Mouse (Mus musculus): ENCODE data around the gene Slx4ip. TPM values are rescaled to one million over a fixed set of nuclear protein-coding genes. Genes with fewer than 3 reads are reported as not detected.

Slx4ip gene
- total RNA-seq, 2 experiments from 2014 or later: 6.7 to 8.1 TPM

DNA sequence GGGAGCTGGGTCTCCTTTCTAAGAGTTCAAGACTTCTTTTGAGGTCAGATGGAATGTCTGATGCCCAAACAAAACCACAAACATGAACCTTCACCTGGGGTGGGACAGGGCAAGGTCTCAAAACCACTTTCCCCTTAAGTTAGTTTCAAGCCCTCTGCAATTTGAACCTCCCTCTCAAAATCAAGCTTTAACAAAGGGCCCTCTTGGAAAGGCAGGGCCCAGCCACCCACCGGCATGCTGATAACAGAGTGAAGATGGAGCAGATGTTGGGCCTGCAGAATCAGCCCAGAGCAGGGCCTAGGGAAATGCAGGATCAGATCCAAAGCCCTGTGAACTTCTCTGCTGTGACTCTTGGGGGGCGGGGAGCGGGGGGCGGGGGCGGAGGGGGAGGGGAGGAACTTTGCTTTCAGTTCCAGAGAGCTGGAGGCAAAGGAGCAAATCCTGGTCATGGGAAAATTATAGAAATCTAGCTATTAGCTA is 206.0 kb downstream of the Slx4ip start:
- no peak for DNase-seq (ENCODE audit: extremely low spot score in 1 of 2, low spot score in 1 of 2)

- no peak for DNase-seq (ENCODE audit: extremely low spot score in 1 of 2, low spot score in 1 of 2)
Measured at GRCm38 (mm10) chr2:137098269-137099035, 207.4 kb downstream of the Slx4ip start.

DNA sequence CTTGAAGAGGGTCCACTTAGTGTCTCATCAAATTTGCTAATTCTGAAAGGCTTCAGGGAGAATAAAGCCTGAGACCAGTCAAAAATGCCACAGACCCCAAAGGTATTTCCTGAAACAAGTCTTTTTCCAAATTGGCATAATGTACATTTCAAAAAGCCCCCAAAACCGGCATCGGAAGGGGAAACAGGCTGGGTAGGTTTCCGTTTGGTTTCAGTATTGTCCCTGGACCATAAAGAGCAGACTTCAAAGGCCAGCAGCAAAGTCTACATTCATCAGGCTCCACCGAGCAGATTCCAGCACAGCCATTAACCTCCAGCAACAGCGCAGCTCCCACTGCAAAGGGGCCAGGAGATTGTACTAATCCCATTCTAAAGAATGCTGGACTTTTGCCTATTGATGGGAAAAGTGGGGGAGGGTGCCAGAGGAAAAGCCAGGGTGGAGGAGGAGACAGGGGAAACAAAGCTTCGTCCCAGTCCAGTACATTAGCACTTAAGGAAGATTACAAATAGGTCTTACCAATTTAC is 208.3 kb downstream of the Slx4ip start:
- no peak for DNase-seq (ENCODE audit: extremely low spot score in 1 of 2, low spot score in 1 of 2)

GRCm38 (mm10) chr2:137101074-137101473 is 210.1 kb downstream of the Slx4ip start:
- DNase-seq (ENCODE audit: extremely low spot score in 1 of 2, low spot score in 1 of 2): no peak

DNA sequence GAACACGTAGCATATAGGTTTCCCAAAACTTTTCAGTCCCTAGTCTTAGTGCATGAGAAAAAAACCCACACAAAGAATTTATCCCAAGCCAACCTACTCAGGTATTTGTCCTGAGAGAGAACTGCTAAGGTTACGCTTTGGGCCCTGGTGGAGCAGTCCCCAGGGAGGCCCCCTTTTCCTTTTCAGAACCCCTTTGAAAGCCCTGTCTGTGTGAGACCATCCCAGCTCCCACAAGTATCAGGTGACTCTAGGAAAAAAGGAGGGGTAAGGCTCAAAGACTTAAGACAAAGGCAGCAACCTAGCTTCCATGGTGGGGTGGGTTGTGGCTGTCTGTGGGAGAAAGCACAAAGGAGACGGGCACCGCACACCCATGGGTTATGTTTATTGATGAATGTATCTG is 216.2 kb downstream of the Slx4ip start:
- no peak for DNase-seq (ENCODE audit: extremely low spot score in 1 of 2, low spot score in 1 of 2)

DNA sequence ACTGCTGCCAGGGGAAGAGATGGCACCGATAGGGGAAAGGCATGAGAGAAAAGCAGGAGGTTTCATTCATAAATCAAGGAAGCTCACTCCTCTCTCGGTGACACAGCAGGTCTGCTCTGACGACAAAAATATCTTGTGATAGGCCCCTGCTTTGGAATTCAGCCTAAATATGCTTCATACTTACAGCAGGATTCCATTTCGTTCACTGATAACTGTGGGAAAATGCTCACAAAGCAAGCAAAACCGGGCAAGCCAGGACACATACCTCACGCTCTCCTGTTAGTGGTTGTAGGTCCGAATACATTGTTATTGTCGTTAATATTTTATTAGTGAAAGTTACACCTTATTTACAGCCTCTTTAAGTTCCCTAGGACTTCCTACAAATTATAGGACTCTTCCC is 216.9 kb downstream of the Slx4ip start:
- DNase-seq (ENCODE audit: extremely low spot score in 1 of 2, low spot score in 1 of 2): no peak

DNA sequence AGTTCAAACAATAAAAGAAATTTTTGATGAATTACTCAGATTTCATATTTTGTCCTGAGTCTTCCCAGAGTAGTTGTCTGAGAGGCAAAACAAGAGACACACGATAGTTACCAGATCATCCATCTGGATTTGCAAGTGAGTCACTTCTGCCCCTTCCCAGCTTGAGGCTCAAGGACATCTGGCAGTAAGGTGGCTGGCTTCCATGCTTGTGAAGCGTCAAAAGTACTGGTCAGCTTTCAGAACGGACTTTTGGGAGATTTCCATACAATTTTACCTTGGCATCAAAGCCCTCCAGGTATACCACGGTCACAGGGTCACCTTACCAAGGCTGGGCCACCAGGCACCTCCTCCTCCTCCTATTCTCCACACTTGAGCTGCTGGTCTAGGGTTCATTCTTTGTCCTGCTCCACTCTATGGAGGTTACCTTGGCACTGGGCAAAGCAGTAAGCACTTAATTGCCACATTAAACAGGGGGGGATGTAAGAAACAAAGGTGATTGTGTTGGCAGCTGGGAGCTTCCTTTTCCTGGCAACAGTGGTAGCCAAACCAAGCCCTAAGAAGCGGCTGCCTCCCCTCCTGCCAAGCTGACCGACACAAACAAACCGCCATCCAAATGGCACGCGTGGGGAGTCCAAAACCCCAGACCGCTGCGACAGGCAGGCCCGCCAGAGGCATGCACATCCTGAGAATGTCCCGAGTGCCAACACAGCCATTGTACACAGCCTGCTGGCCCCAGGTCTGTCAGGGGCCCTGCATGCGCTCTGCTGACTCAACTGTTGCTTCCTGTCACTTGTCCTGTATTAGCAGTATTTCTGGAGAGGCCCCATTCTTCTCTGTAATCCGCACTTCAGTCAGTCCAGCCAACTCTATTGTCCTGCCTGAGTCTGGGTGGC is 218.5 kb downstream of the Slx4ip start:
- DNase-seq (ENCODE audit: extremely low spot score in 1 of 2, low spot score in 1 of 2): no peak

GRCm38 (mm10) chr2:137110214-137110898 is 219.3 kb downstream of the Slx4ip start:
- DNase-seq (ENCODE audit: extremely low spot score in 1 of 2, low spot score in 1 of 2): no peak

DNA sequence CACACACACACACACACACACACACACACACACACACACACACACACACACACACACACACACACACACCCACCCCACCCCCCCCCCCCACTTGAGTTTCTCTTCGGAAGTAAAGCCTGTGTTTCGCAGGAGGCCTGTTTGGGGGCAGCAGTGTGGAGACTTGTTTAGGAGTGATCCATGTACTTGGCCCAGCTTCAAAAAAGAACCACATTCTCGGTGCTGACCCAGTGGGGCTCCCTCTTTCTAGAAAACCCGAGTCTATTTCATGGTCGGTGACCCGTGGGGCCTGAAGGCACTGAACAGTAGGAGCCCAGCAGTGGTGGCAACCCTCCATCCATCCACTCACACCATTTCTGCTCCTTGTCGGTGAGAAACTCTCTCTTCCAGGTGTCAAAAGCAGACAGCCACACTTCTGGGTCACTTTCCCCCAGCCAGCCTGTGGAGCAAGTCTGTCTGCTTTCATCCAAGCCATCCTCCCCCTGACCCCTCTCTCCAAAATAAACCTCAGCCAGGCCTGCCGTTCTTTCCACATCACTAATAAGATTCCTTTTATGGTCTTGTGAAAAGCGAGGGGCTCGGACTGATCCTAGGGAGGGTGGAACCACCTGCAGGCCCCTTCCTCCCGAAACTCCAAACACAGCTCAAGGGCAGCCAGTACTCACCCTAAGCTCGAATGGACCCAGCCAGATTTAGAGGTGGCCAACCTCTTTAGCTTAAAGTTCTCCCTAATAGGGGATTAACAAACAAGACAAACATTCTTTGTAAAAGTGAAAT is 222.5 kb downstream of the Slx4ip start:
- DNase-seq (ENCODE audit: extremely low spot score in 1 of 2, low spot score in 1 of 2): no peak

DNA sequence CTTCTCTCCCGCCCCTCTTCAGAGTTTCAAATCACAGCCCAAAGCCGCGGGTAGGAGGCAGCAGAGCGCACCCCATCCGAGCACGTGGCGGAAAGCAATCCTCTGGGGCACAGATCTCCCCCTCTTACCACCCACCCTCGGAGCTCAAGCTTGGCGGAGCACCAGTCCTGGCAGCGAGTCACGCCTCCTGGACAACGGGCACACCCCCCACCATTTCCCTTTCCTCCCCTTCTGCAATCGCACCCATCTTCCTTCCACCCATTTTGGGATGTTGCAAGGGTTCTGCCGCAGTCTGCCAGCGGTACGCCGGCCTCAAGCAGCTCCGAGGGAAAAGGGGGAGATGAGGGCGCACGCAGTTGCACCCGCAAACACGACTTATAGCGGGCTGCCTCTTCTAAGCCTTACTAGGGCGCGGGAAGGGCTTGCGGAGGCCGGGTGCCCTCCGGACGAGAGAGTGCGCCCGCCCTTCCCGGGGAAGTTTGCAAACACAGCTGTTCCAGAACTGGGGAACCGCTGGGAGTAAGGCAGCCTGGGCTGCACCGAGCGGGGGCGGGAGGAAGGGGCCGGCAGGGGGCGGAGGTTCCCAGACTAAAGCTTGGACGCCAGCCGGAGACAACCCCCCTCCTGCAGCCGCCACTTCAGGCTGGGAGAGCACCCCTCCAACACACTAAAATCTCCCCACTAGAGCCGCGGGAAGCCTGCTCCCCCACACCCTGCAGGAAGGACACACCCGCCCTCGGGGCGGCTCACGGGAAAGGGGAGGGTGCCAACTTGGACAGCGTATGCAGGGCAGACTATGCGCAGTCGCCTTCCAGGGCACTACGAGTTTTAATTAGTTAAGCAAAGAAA is 223.5 kb downstream of the Slx4ip start:
- DNase-seq (ENCODE audit: extremely low spot score in 1 of 2, low spot score in 1 of 2): peak; percentile 48 to 62

DNA sequence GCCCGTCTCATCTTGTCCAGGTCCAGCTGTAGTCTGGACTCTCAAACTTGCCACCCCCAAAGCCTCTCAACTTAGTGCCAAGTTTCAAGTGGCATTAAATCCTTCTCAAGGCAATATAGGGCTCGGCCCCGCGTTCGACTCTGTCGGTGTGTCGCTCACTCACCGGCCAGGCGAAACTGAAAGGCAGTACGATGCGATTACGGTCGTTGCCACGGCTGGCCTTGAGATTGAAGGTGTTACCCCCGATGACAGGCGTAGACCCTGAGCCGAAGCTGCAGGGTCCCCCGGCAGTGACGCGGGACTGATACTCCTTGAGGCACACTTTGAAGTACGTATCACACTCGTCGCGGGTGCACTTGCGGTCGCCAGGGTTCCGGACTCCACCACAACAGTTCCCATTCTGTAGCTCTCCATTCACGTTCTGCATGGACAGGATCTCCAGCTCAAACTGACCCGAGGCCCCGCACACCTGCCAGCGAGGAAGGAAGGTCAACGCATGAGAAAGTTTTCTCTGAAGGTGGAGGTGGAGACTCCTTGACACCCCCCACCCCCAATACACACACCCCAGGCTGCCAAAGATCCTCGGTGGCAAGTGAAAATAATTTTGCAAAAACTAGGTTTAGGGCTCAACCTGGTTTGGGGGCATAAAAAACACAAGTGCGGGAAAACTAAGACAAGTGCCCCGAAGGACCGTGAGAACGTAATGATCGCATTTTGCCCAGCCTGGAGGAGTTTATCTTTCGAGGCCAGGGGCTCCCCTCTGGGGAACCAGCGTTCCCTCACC is 224.4 kb downstream of the Slx4ip start:
- DNase-seq (ENCODE audit: extremely low spot score in 1 of 2, low spot score in 1 of 2): no peak

DNA sequence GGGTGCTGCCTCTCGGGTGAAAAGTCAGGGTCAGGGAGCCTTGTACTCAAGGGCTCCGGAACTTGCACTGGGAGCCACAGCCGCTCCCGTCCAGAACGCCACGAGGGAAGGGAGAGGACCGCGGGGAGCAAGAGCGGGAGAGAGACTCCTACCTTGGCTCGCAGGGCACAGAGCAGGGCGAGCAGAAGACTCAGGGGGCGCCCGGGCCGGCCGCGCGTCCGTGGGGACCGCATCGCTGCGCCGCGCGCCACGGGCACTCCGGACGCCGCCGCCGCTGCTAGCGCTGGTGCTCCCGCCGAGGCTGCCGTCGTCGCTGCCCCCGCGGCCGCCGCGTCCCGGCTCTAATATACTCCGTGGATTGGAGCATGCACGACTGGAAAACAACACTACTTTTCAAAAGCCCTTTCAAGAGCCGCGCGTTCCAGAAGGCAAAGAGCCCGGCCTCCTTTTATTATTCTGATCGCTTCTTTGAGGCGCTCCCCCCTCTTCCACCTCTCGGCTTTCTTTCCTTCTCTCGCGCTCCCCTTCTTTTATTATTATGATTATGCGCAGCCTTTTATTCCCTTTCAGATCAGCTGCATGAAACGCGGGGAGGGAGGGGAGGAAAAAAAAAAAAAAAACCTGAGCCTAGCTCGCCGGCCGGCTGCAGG is 225.1 kb downstream of the Slx4ip start, which contains the start of gene Jag1:
Gene Jag1 (minus strand): TSS at position 620 of the 650 bp plus-strand sequence.
- peak; percentile 22 to 47 for DNase-seq (ENCODE audit: extremely low spot score in 1 of 2, low spot score in 1 of 2)

DNA sequence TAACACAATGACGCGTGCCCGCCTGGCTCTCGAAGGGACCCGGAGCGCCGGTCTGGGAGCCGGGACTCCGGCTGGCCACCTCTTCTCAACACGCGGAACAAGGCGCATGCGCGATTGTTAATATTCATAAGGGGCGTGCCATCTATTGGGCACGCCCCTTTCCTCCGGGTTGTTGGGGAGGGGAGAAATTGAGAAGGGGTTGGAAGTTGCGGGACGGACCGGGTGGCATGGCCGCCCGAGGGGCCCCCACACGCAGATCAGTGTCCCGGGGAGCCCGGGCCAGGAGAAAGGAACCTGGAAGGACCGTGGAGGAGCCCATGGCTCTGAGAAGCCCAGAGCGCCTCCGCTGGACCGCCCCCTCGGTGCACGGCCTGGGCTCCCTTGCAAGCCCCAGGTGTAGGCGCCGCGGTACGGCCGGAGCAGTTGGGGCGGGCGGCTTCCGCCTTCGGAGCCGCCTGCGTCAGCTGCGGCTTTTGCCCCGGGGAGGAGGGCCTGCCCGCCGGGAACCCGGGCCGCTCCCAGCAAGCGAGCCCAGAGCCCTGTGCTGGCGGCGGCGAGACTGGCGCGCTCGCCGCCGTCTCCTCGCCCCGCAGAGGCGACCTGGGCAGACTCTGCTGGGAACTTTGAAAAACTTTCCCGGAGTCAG is 225.8 kb downstream of the Slx4ip start:
- DNase-seq (ENCODE audit: extremely low spot score in 1 of 2, low spot score in 1 of 2): peak; percentile 57 to 78

DNA sequence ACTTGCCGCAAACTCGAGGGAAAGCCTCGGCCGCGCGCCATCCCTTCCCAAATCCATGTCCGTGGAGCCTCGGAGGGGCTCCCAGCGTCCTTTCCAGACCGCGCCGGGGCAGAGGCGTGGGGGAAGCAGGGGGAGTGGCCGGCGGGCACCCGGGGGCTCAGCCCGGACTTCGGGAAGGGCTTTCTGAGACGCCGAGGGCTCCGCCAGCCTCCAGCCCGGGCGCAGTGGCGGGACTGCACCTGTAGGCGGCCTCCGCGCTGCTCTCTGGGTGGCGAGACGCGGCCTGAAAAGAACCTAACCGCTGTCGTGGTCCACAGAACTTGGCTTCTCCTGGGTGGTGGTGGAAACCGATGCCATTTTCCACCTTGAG is 226.3 kb downstream of the Slx4ip start:
- DNase-seq (ENCODE audit: extremely low spot score in 1 of 2, low spot score in 1 of 2): peak; percentile 51 to 73
